Mouse (Mus musculus) C2C12 (cell line): ENCODE data around the gene Mrgprf.

Experiments
- CTCF ChIP-seq: IDR thresholded peaks from one replicate; pipeline ENCODE4 v1.5.1; 2011; ENCODE audit not compliant: control insufficient read depth, insufficient read depth, insufficient read length
- MAX ChIP-seq: IDR thresholded peaks from one replicate; pipeline ENCODE4 v1.6.1; 2011; ENCODE audit warnings: mild to moderate bottlenecking, control low read depth
- MYOD1 ChIP-seq: IDR thresholded peaks from one replicate; pipeline ENCODE4 v1.6.1; 2011; ENCODE audit warnings: low read depth; ENCODE audit not compliant: control insufficient read depth, insufficient read length

- TF ChIP-seq CTCF: no peak
- no peak for TF ChIP-seq MAX
- TF ChIP-seq MYOD1: no peak
Measured at GRCm38 (mm10) chr7:145284293-145284692, 16.3 kb upstream of the Mrgprf start.
